Mouse (Mus musculus): ENCODE results near the gene Sez6.

DNA sequence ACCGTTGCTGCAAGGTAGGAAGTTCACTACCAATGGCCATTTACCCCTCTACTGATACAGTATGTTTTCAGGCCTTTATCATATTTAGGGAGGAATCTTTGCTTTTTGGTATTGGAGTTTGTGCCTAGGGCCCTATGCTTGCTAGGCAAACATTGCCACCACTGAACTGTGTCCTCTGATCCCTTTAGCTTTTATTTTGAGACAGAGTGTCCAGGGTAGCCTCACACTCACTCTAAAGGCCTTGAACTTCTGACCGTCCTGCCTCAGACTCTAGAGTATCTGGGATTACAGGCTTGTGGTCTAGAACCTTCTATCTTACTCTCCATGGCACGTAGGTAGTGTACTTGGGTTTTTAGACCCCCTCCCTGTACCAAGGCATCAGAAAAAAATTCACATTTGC is 30.4 kb upstream of the Sez6 start:
- TF ChIP-seq MAFK (IDR thresholded peaks at IDR 0.05; ENCODE audit: insufficient read depth, low read depth, low read length) (no peak), CHD2 (IDR thresholded peaks at IDR 0.05; ENCODE audit: low read depth, low read length) (no peak), ZC3H11A (IDR thresholded peaks at IDR 0.05; ENCODE audit: borderline replicate concordance, low read depth, low read length) (no peak), HCFC1 (IDR thresholded peaks at IDR 0.05; ENCODE audit: borderline replicate concordance, insufficient read depth, low read length) (no peak)
